ENCODE assay signal across 31 mouse cellular contexts in the genomic region with DNA sequence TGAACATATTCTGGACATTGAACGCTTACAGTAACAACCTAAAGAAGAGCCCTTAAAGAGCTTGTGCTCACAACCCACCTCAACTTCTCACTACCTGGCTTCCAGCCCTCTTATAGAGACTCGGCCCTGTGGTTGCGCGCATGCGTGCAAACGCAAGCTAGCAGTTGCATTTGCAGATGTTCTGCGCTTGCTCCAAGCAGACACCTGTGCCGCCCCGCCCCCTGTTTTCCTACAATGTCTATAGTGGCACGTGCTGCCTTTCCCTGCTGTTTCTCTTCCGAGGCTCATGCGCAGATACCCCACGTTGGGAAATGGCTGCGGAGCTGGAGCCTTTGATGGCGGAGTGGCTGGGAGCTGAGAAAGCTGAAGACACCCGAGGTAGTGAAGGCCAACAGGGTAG. TPM values are rescaled to one million over a fixed set of nuclear protein-coding genes. Genes with fewer than 3 reads are reported as not detected.
A peak's percentile ranks its signal among the peaks of the same experiment; 100 is the strongest.
DNase-seq lines count a peak whose midpoint lies in the region; ATAC-seq and TF ChIP-seq lines count a peak whose summit lies in the region.
"Had no signal": no experiment of that assay in that cellular context is flagged by ENCODE, and none has a peak within 500 bp of the region (broad histone marks: within the 10 kb centered on the region; RNA-seq: fewer than 3 reads in every experiment).

A gene (plus strand): TSS at position 288 of the 400 bp plus-strand sequence.

- no peak within 1 kb of the TSS for H3K4me3 ChIP-seq in lung, postnatal 0 days (ENCODE audit: low read depth, low read length)
- H3K4me3 ChIP-seq in E14TG2a.4 (replicated peaks; ENCODE audit: low read length) = 0 out of 2 replicates have a peak within 1 kb of the TSS, but pooled peaks have one; percentile 23
- H3K4me3 ChIP-seq in midbrain, embryonic 14.5 days (replicated peaks; ENCODE audit: low read depth, low read length) = no peak within 1 kb of the TSS
- H3K4me3 ChIP-seq: embryonic facial prominence, embryonic 12.5 days; embryonic facial prominence, embryonic 15.5 days; erythroblast, embryonic 14.5 days; forebrain, embryonic 12.5 days; forebrain, embryonic 15.5 days; heart, embryonic 12.5 days; heart, embryonic 15.5 days; hindbrain, embryonic 10.5 days; hindbrain, embryonic 13.5 days; intestine, embryonic 15.5 days had no signal

- TF ChIP-seq EP300 in lung, postnatal 0 days (IDR thresholded peaks at IDR 0.05) = no peak

- TF ChIP-seq CTCF in lung, postnatal 0 days (IDR thresholded peaks at IDR 0.05) = no peak
- no peak for TF ChIP-seq CTCF in E14TG2a.4 (conservative IDR thresholded peaks at IDR 0.05; ENCODE audit: low read length)

- peak within 1 kb of the TSS; percentile 10; the same call in 1 of the 2 replicates for H3K27ac ChIP-seq in lung, postnatal 0 days (ENCODE audit: low read length)
- H3K27ac ChIP-seq in midbrain, embryonic 14.5 days (replicated peaks; ENCODE audit: low read depth, low read length) = no peak within 1 kb of the TSS
- H3K27ac ChIP-seq: embryonic facial prominence, embryonic 12.5 days; embryonic facial prominence, embryonic 15.5 days; forebrain, embryonic 12.5 days; forebrain, embryonic 15.5 days; heart, embryonic 15.5 days; hindbrain, embryonic 10.5 days; hindbrain, embryonic 13.5 days; intestine, embryonic 15.5 days had no signal

- WGBS in lung, postnatal 0 days = 90% methylated on average over 16 of the region's 16 CpGs
- 94% methylated on average over 16 of the region's 16 CpGs for whole genome bisulfite sequencing in midbrain, embryonic 14.5 days

- DNase-seq in lung, postnatal 0 days (ENCODE audit: low spot score) = no peak
- no peak for DNase-seq in lung, postnatal 36 days
- DNase-seq in ZHBTc4 (ENCODE audit: low read depth, low spot score) = peak; percentile 13
- DNase-seq in cerebellum, adult 11-12 months = no peak
- DNase-seq in midbrain, embryonic 14.5 days = no peak
- DNase-seq: adrenal gland, adult 8-10 months; adrenal gland, postnatal 25 days; B cell, adult 2 months; cerebellum, adult 2 months; cerebellum, adult 9-11 months; cerebellum, postnatal 25 days; gastrocnemius, postnatal 10 days; gastrocnemius, postnatal 36 days; heart, postnatal 10 days; heart, postnatal 36 days; kidney, adult 11 months had no signal

- H3K9ac ChIP-seq in lung, postnatal 0 days (replicated peaks; ENCODE audit: low read depth) = no peak within 1 kb of the TSS
- H3K9ac ChIP-seq in midbrain, embryonic 14.5 days (replicated peaks; ENCODE audit: low read length) = no peak within 1 kb of the TSS
- H3K9ac ChIP-seq: embryonic facial prominence, embryonic 12.5 days; embryonic facial prominence, embryonic 15.5 days; forebrain, embryonic 12.5 days; forebrain, embryonic 15.5 days; heart, embryonic 12.5 days; heart, embryonic 15.5 days; hindbrain, embryonic 13.5 days; intestine, embryonic 15.5 days had no signal

- no peaks in the 10 kb centered on the region for H3K27me3 ChIP-seq in lung, postnatal 0 days (replicated peaks; ENCODE audit: insufficient read depth, low read length)
- peaks cover 2% of the 10 kb centered on the region; the same call in 1 of the 2 replicates for H3K27me3 ChIP-seq in E14TG2a.4 (ENCODE audit: insufficient read depth, low read length)
- H3K27me3 ChIP-seq in midbrain, embryonic 14.5 days (ENCODE audit: control insufficient read depth, insufficient read depth, low read length) = no peaks in the 10 kb centered on the region
- H3K27me3 ChIP-seq: embryonic facial prominence, embryonic 12.5 days; embryonic facial prominence, embryonic 15.5 days; forebrain, embryonic 12.5 days; forebrain, embryonic 15.5 days; heart, embryonic 12.5 days; heart, embryonic 15.5 days; hindbrain, embryonic 13.5 days; intestine, embryonic 15.5 days; Patski had no signal

- ATAC-seq in lung, postnatal 0 days = no peak
- no peak for ATAC-seq in midbrain, embryonic 14.5 days (ENCODE audit: low FRiP score, low TSS enrichment)
- ATAC-seq: activated CD4-positive, CD25-positive, alpha-beta regulatory T cell, adult 4 months; forebrain, embryonic 15.5 days; hindbrain, embryonic 16.5 days; intestine, embryonic 15.5 days; Patski had no signal

- H3K36me3 ChIP-seq in lung, postnatal 0 days (ENCODE audit: insufficient read depth, low read length) = peaks cover 9% of the 10 kb centered on the region; the same call in 1 of the 2 replicates
- H3K36me3 ChIP-seq in E14TG2a.4 (ENCODE audit: insufficient read depth, low read length) = peaks cover 37% of the 10 kb centered on the region
- peaks cover 42% of the 10 kb centered on the region for H3K36me3 ChIP-seq in midbrain, embryonic 14.5 days (ENCODE audit: control insufficient read depth, insufficient read depth, low read length)

- no peaks in the 10 kb centered on the region for H3K9me3 ChIP-seq in lung, postnatal 0 days (ENCODE audit: low read length)
- H3K9me3 ChIP-seq in E14TG2a.4 (ENCODE audit: low read length) = peaks cover 10% of the 10 kb centered on the region; the same call in 1 of the 2 replicates
- no peaks in the 10 kb centered on the region for H3K9me3 ChIP-seq in midbrain, embryonic 14.5 days (ENCODE audit: control insufficient read depth, low read length)
- H3K9me3 ChIP-seq: embryonic facial prominence, embryonic 12.5 days; embryonic facial prominence, embryonic 15.5 days; forebrain, embryonic 12.5 days; forebrain, embryonic 15.5 days; G1E; heart, embryonic 12.5 days; heart, embryonic 15.5 days; hindbrain, embryonic 10.5 days; hindbrain, embryonic 13.5 days; intestine, embryonic 15.5 days had no signal

- no peak within 1 kb of the TSS for H3K4me2 ChIP-seq in lung, postnatal 0 days (replicated peaks; ENCODE audit: low read depth, low read length)
- H3K4me2 ChIP-seq in midbrain, embryonic 14.5 days (ENCODE audit: low read length) = no peak within 1 kb of the TSS
- H3K4me2 ChIP-seq: embryonic facial prominence, embryonic 12.5 days; embryonic facial prominence, embryonic 15.5 days; forebrain, embryonic 12.5 days; forebrain, embryonic 15.5 days; heart, embryonic 12.5 days; heart, embryonic 15.5 days; hindbrain, embryonic 13.5 days; intestine, embryonic 15.5 days had no signal

- no peaks in the 10 kb centered on the region for H3K4me1 ChIP-seq in lung, postnatal 0 days (ENCODE audit: insufficient read depth, low read depth, low read length)
- peaks cover 25% of the 10 kb centered on the region for H3K4me1 ChIP-seq in E14TG2a.4 (replicated peaks; ENCODE audit: low read depth, low read length)
- H3K4me1 ChIP-seq in midbrain, embryonic 14.5 days (ENCODE audit: control insufficient read depth, insufficient read depth, low read length) = no peaks in the 10 kb centered on the region
- H3K4me1 ChIP-seq: embryonic facial prominence, embryonic 15.5 days; forebrain, embryonic 12.5 days; forebrain, embryonic 15.5 days; hindbrain, embryonic 10.5 days; hindbrain, embryonic 13.5 days; intestine, embryonic 15.5 days had no signal

RNA-seq across cellular contexts. Expression of the gene that starts here (rescaled TPM):
- polyA plus RNA-seq in lung, postnatal 0 days (2015; fragmentation: Nextera tagmentation; extraction: Ambion mirVana) = 0.13 TPM in 1 of 2 replicates, not detected in the other
- 0.31 TPM in 1 of 2 replicates, not detected in the other for polyA plus RNA-seq in midbrain, embryonic 14.5 days (2014; fragmentation: Nextera tagmentation; extraction: Ambion mirVana)
- polyA plus RNA-seq: activated CD4-positive, CD25-positive, alpha-beta regulatory T cell, adult 4 months; embryonic facial prominence, embryonic 12.5 days; embryonic facial prominence, embryonic 15.5 days; erythroblast, embryonic 14.5 days; forebrain, embryonic 12.5 days; heart, embryonic 12.5 days; heart, embryonic 15.5 days; hindbrain, embryonic 10.5 days; hindbrain, embryonic 13.5 days; intestine, embryonic 15.5 days; Patski had no signal
